Mouse (Mus musculus) 3134 (cell line): ENCODE results near the gene Cap1.
A peak's percentile ranks its signal among the peaks of the same experiment; 100 is the strongest.

Experiments
- DNase-seq: peaks from one replicate; pipeline ENCODE4 v3.0.0-alpha.2; 2011; ENCODE audit warnings: low spot score; ENCODE audit not compliant: insufficient read length; ENCODE audit errors: extremely low read depth

The Cap1 gene

DNA sequence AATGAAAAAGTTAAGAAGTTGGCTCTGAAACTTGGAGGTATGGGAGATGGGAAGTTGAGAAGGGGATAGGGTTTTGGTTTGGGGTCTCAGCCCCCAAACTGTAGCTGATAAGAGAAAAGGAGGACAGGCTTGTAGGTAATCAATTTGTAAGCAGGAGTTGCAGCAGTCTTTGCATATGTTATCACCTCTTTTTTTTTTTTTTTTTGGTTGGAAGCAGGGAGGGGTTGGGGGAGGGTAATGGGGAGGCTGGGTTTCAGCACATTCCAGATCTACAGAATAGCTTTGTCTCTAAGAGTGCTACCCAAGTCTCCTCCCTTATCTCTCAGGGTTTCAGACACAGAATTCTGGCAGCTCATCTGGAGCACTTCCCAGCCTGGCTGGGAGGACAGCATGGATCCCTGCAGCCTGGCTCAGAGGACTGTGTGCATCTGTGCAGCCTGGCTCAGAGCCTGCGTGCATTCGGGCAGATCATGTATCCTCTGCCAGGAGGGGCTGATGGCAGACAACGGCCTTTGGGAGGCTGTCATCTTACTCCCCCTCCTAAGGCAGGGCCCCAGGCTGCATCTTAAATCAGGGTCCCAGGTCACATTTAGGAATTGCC lies 5.1 kb upstream of the Cap1 start:
- DNase-seq = peak; percentile 11

GRCm38 (mm10) chr4:122887336-122887735 lies 1.5 kb upstream of the Cap1 start:
- DNase-seq = no peak

GRCm38 (mm10) chr4:122886579-122887254 lies 861 bp upstream of the Cap1 start:
- DNase-seq = no peak

DNA sequence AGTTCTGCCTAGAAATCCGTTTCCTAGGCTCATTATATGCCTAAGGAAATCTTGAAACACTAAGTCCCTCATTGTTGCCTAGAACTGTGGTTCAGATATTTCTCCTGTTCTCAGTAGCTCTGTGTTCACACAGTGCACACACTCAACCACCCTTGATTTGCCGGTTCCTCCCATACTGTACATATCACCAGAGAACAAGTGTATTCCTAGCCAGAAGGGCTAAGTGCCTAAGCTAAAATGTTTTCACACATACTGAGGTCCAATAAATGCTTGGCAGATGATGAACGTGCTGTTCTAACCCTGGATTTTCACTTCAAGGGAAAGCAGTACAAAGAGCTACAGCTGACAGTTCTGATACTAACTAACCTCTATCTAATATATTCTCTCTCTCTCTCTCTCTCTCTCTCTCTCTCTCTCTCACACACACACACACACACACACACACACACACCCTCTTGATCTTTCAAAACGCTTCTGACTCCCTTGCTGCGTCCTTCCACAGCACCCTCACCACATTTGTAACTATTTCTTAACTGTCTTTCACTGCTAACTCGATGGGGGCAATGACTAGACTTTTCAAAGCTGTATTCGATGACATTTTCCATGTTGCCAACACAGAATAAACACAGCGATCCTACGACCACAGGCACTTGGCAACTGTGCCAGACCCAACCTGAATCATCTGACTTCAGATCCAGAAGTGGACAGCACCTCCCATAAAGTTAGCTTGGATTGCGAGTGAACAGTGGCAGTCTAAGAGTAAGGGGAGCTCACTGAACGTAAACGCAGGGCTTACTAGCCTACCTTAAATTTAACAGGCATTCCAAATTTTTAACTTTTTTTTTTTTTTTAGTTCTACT lies 1.1 kb downstream of the Cap1 start:
- DNase-seq = peak; percentile 60

DNA sequence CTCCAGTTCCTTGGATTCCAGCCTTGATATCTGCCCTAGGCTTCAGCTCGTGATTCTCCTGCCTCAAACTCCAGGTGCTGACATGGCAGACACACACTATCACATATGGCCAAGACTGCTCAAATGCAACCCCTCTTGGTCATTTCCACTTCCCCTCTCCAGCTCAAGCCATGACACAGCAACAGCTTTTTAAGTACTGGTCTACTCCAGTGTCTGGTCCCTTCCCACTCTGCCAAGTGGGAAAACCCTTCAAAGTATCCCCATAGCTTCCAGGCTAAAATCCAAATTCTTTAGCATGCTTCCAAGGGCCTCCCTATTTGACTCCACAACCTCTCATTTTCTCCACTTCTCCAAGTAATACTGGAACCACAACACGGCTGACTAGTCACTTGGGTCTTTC lies 1.8 kb downstream of the Cap1 start:
- DNase-seq = no peak

GRCm38 (mm10) chr4:122883294-122883693 lies 2.6 kb downstream of the Cap1 start:
- DNase-seq = no peak

DNA sequence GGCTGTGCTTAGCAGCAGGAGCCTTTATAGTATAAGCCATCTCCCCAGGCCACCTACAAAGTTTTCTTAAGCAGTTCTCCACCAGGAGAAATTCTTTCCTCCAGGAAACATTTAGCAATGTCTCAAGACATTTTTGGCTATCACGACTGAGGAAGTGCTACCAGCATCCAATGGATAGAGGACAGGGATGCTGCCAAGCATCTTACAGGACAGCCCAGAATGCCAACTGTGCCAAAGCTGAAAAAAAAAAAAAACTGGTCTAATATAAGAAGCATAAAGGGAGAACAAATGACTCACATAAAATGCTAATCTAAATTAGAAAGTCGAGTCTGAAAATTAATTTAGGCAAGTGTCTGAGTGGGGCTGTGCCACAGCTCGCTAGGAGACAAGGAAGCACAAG lies 3.3 kb downstream of the Cap1 start:
- no peak for DNase-seq

GRCm38 (mm10) chr4:122878333-122879070 lies 7.4 kb downstream of the Cap1 start:
- DNase-seq = no peak

DNA sequence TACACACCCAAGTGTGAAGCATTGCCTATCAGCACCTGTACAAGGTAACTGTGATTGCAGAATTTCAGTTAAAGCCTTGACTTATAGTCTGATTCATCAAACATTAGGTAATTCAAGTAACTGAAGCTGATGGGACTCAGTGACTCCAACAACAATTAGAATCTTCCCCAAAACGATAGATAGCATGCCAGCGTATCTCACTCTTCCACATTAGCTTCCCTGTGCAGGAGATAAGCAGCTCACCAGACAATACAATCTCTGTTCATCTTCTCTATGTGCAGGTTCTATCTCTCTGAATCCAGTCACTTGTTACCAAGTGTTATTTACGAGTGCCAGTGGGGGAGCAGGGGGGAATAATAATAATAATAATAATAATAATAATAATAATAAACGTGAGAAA lies 12.3 kb downstream of the Cap1 start:
- DNase-seq = no peak

- no peak for DNase-seq
Measured at GRCm38 (mm10) chr4:122873003-122873402, 12.9 kb downstream of the Cap1 start.

DNA sequence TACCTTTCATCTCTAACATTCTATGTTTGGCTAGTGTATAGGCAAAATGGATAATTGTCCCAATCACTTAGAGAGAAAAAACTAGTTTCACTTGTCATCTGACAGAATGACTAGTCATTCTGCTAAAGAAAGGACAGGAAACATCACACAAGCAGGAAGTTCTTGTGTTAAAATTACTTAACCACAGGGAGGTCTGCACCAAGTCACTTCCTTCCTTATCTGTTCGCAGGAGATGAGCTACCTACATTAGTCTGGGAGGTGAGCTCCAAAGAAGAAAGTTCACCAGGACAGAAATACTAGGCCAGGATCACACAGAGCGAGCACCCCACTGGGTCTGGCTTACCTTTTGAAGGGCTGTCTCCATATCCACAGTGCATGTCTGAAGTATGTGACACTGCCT lies 13.9 kb downstream of the Cap1 start:
- DNase-seq = no peak

GRCm38 (mm10) chr4:122871269-122871668 lies 14.6 kb downstream of the Cap1 start:
- DNase-seq = no peak

DNA sequence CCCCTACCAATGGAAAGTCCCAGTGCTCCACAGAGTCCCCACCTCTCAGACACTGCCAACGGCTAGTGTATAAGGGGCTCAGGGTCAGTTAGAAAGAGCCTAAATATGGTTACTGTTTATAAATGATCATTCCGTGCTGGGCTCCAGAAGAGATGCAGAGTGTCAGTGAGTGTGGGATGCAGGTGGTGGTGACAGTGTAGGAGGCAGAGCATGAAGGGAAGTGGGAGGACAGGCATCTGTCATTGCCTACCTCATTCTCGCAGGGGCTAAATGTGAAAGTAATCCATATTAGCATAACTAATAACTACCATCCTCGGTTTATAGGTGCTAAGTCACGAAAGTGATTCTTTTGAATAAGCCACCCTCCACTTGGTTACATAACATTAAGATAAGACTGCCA lies 15.1 kb downstream of the Cap1 start:
- no peak for DNase-seq

GRCm38 (mm10) chr4:122870027-122870426 lies 15.8 kb downstream of the Cap1 start:
- no peak for DNase-seq

DNA sequence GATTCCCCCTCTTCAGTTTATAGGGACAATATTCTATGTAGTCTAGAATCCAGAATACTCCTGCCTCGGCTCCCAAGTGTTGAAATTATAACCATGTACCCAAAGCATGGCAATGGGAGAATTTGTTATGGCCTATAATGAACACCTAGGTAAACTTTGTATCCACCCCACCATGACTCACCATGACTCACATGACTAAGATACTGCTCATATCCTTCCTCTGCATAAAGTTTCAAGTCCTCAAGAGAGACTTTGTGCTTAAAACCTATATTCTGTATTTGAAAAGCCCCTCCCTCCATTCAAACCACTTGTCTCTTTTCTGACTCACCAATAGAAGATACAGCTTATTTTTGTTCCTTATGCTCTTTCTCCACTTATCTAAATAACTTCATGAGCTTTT lies 17.8 kb downstream of the Cap1 start:
- no peak for DNase-seq

DNA sequence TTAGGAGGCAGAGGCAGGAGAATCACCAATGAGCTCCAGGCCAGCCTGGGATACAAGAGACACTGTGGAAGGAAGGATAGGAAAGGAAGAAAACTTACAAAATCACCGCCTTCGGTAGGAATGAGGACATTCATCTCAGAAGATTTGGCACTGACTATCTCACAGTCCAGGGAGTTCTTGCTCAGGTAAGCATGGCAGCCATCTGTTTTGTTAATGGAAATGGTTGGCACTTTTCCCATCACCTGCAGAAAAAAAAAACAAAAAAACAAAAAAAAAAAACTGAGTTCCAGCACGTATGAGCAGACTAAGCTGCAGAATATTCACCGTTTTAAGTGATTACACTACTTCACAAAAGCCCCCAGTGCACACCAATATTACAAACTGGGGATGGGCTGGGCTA lies 24.0 kb downstream of the Cap1 start:
- DNase-seq = no peak

DNA sequence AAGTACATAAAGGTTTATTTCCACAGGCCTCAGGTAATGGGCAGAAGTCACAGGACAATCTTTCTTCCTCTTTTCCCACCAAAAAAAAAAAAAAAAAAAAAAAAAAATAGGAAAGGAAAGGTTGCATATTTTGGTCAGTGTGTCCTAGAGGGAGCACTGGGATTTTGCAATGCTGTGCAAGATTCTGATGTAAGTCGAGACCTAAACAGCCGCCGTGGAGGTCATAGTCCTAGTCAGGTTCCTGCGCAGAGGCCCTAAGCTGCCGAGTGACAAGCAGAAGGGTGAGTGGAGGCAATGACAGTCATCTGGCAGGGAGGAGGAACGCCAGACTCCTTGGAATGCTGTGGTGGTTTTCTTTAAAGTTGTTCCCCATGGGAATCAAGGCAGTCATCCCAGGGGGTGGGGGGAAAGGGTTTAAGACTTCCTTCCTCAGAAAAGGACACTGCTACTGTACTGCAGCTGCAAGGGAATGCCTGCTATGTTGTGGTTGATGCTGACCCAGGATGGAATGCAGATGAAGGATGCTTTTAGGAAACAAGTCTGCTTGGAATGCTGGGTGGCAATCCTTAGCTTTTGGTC lies 26.7 kb downstream of the Cap1 start:
- DNase-seq = peak; percentile 50

DNA sequence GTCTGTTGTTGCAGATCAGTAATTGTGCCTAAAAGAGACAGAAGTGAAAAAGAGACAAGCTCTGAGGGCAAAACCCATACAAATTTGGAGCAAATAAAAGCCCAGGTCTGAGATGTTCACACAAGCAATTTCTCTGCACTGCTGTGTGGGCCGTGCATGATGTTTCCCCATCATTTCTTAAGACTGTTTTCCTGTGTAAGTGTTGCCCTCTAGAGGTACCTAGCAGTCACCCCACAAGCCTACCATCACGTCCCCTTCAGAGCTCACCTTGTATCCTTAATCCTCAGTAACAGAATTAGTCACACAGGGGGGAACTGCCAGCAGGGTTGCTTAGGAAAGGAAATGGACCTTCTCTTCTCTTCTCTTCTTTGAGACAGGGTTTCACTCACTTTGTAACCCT lies 27.9 kb downstream of the Cap1 start:
- no peak for DNase-seq

DNA sequence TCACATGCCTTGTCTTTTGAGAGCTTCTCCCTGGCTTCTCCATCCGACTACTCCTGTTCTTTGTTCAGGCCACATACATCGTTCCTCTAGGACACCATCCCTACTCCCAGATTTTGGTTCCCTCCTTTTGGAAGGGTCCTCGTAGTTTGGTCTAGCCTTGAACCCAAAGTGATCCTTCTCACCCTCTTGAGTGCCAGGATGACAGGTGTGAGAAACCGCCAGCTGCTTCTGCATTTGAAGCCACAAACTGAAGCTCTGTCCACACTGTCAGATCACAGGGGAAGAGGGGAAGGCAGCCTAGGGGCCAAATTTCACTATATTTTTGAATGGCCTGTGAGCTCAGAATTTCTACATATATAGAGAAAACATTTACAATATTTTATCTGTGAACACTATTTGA lies 31.1 kb downstream of the Cap1 start:
- no peak for DNase-seq

- no peak for DNase-seq
Measured at GRCm38 (mm10) chr4:122853691-122854090, 32.2 kb downstream of the Cap1 start.

GRCm38 (mm10) chr4:122851535-122851934 lies 34.3 kb downstream of the Cap1 start:
- DNase-seq = no peak
